In the genomic region with DNA sequence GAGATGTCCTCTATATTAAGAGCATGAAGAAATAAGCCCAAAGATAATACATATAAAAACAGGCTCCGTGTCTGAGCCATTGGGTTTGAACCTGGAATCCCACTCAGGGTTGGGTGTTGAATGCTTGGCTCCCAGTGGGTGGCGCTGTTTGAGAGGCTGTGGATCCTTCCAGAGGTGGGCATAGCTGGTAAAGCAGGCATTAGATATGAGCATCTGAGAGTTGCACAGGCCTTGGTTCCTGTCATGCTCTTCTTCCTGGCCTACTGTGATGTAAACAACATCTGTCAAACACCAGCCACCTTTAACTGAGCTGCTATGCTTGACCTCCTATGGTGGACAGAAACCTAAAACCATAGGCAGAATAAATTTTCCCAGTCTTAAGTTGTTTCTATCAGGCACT, we compare ENCODE assay signal across 10 mouse cellular contexts. TPM values are rescaled to one million over a fixed set of nuclear protein-coding genes. Genes with fewer than 3 reads are reported as not detected.
DNase-seq lines count a peak whose midpoint lies in the region; ATAC-seq and TF ChIP-seq lines count a peak whose summit lies in the region.
"Had no signal": no experiment of that assay in that cellular context is flagged by ENCODE, and none has a peak within 500 bp of the region (broad histone marks: within the 10 kb centered on the region; RNA-seq: fewer than 3 reads in every experiment).

No protein-coding gene starts in this region.

- no peak overlapping the region for H3K4me2 ChIP-seq in liver, embryonic 14.5 days (ENCODE audit: low read depth)

- H3K9me3 ChIP-seq in liver, embryonic 14.5 days (ENCODE audit: control insufficient read depth, low read length): no peaks in the 10 kb centered on the region

- H3K27ac ChIP-seq in liver, embryonic 14.5 days: no peak overlapping the region

- no peaks in the 10 kb centered on the region for H3K27me3 ChIP-seq in liver, embryonic 14.5 days (ENCODE audit: control insufficient read depth, insufficient read depth, low read length)

- peak; percentile 40 for DNase-seq in CD4-positive, CD25-positive, alpha-beta regulatory T cell, adult 2 months (ENCODE audit: low read depth, low spot score)
- peak; percentile 9 to 14 for DNase-seq in left cerebral cortex, postnatal 14 days (ENCODE audit: low spot score in 2 of 2)
- no peak for DNase-seq in left cerebral cortex, adult 8-10 months (ENCODE audit: low spot score in 2 of 2)
- peak; percentile 36 for DNase-seq in R1 (ENCODE audit: low read depth, low spot score)
- no peak for DNase-seq in liver, embryonic 14.5 days (ENCODE audit: low read depth in 3 of 3, low spot score in 3 of 3)
- no peak for DNase-seq in gastrocnemius, postnatal 36 days
- DNase-seq in heart, adult 11 months: no peak
- DNase-seq: heart, postnatal 14 days had no signal

- intact Hi-C loops in left cerebral cortex, postnatal 14 days (cut with DNase I): no loop called here
- intact Hi-C loops in gastrocnemius, postnatal 36 days (cut with DNase I): no loop called here

- no peak overlapping the region for H3K9ac ChIP-seq in liver, embryonic 14.5 days (replicated peaks)

- ATAC-seq in CD4-positive, CD25-positive, alpha-beta regulatory T cell, adult 4 months: no peak
- ATAC-seq in liver, embryonic 14.5 days (ENCODE audit: insufficient read depth): no peak

- TF ChIP-seq EP300 in liver, embryonic 14.5 days (IDR thresholded peaks at IDR 0.05; ENCODE audit: low read depth): no peak

- peak; percentile 57 for TF ChIP-seq CTCF in liver, embryonic 14.5 days (IDR thresholded peaks at IDR 0.05; ENCODE audit: low read depth)

- no peaks in the 10 kb centered on the region for H3K4me1 ChIP-seq in liver, embryonic 14.5 days (replicated peaks; ENCODE audit: control insufficient read depth in 2 of 2, insufficient read depth in 2 of 2, low read length in 1 of 2)

- H3K36me3 ChIP-seq in liver, embryonic 14.5 days (replicated peaks; ENCODE audit: control insufficient read depth, insufficient read depth, low read depth): no peaks in the 10 kb centered on the region

- no peak overlapping the region for H3K4me3 ChIP-seq in liver, embryonic 14.5 days (ENCODE audit: insufficient read depth in 1 of 2, low read depth in 2 of 2, low read length in 2 of 2)

- WGBS in liver, embryonic 14.5 days (ENCODE audit: insufficient replicate concordance): 33% methylated on average over 2 of the region's 2 CpGs

RNA-seq across cellular contexts. Expression of gene Fam196b, which starts 38.7 kb away (rescaled TPM):
- polyA plus RNA-seq in CD4-positive, CD25-positive, alpha-beta regulatory T cell, adult 4 months (2017; shearing (Covaris generic)): 1 to 10 TPM; 5.4 to 8.7 TPM
- 1 to 10 TPM; 1.0 to 1.6 TPM for total RNA-seq in left cerebral cortex, postnatal 14 days (2021)
- 1 to 10 TPM; 1.5 to 2.0 (median 1.6) TPM for total RNA-seq in left cerebral cortex, adult 8-10 months (2022)
- 0.01 TPM in 1 of 2 replicates, not detected in the other for polyA plus RNA-seq in liver, embryonic 14.5 days (2012; rRNA removed)
- 0.03 TPM in 1 of 2 replicates, not detected in the other for polyA plus RNA-seq in liver, embryonic 14.5 days (2014; fragmentation: Nextera tagmentation; extraction: Ambion mirVana)
- total RNA-seq in gastrocnemius, postnatal 36 days (2021): under 1 TPM; 0.07 to 0.43 TPM
- total RNA-seq: heart, postnatal 14 days had no signal
- polyA plus RNA-seq: lung, embryonic 16.5 days had no signal

Comparison
In these comparisons a context has a peak if more than half of its experiments do, and no peak if none do; other contexts are left out.
1. DNase-seq: peak in CD4-positive, CD25-positive, alpha-beta regulatory T cell, adult 2 months (single experiment), left cerebral cortex, postnatal 14 days (2 of 2) and R1 (single experiment); none in left cerebral cortex, adult 8-10 months (0 of 2), liver, embryonic 14.5 days (0 of 3), gastrocnemius, postnatal 36 days (0 of 2) and heart, adult 11 months (single experiment).